Mouse (Mus musculus) midbrain, embryonic 15.5 days (tissue): ENCODE results near the gene Syndig1l. TPM values are rescaled to one million over a fixed set of nuclear protein-coding genes. Genes with fewer than 3 reads are reported as not detected.

Experiments
- ATAC-seq: fragments of 200-750 bp; cut with Nextera tagmentation; replicated peaks from 2 replicates; pipeline ENCODE4 v1.8.0; 2017; ENCODE audit warnings: moderate TSS enrichment
- H3K27ac ChIP-seq: fragments of 300-500 bp; sonication (generic); 2 replicates; pipeline ENCODE4 v1.5.1; 2015; ENCODE audit warnings: mild to moderate bottlenecking, inconsistent platforms
- H3K27me3 ChIP-seq: fragments of 300-500 bp; sonication (generic); replicated peaks from 2 replicates; pipeline ENCODE4 v1.6.1; 2015; ENCODE audit warnings: inconsistent platforms
- H3K36me3 ChIP-seq: fragments of 300-500 bp; sonication (generic); replicated peaks from 2 replicates; pipeline ENCODE4 v1.6.1; 2015; ENCODE audit warnings: inconsistent platforms
- H3K4me1 ChIP-seq: fragments of 300-500 bp; sonication (generic); 2 replicates; pipeline ENCODE4 v1.6.1; 2015; ENCODE audit warnings: inconsistent platforms
- H3K4me2 ChIP-seq: fragments of 300-500 bp; sonication (generic); 2 replicates; pipeline ENCODE4 v1.6.1; 2015; ENCODE audit warnings: inconsistent platforms, mild to moderate bottlenecking, moderate library complexity
- H3K4me3 ChIP-seq: fragments of 300-500 bp; sonication (generic); 2 replicates; pipeline ENCODE4 v1.5.1; 2015; ENCODE audit warnings: mild to moderate bottlenecking, inconsistent platforms
- H3K9ac ChIP-seq: fragments of 300-500 bp; sonication (generic); 2 replicates; pipeline ENCODE4 v1.6.1; 2015; ENCODE audit warnings: mild to moderate bottlenecking, inconsistent platforms
- H3K9me3 ChIP-seq: fragments of 300-500 bp; sonication (generic); 2 replicates; pipeline ENCODE4 v1.6.1; 2016; ENCODE audit warnings: inconsistent platforms
- WGBS: fragments of 180-500 bp; shearing (Covaris S2); methylation state at CpG from one replicate; pipeline ENCODE4 v1.1.7; 2015; ENCODE audit warnings: mixed read lengths; 5-methylcytosine and 5-hydroxymethylcytosine counted together
- polyA plus RNA-seq: library from polyadenylated mRNA; unstranded; fragments of >200 nt; fragmentation: Nextera tagmentation; extraction: Ambion mirVana; gene quantifications from 2 replicates; pipeline ENCODE4 v1.2.1, GENCODE M21; 2015

Gene Syndig1l
- polyA plus RNA-seq, 1 experiment from 2014 or later, result 12.9 TPM

- H3K36me3 ChIP-seq, result no peaks in the 10 kb centered on the region
- H3K4me2 ChIP-seq, result no peak overlapping the region
- H3K27me3 ChIP-seq, result no peaks in the 10 kb centered on the region; the same call in 1 of the 2 replicates
- H3K4me3 ChIP-seq, result no peak overlapping the region
- no peak overlapping the region for H3K9ac ChIP-seq
- no peaks in the 10 kb centered on the region for H3K4me1 ChIP-seq
- no peaks in the 10 kb centered on the region for H3K9me3 ChIP-seq
- no peak overlapping the region for H3K27ac ChIP-seq
- ATAC-seq, result no peak; the same call in 1 of the 2 replicates
- 9% methylated on average over 3 of the region's 3 CpGs for WGBS
These were observed 44.7 kb downstream of the Syndig1l start for GRCm38 (mm10) chr12:84653912-84654311.

DNA sequence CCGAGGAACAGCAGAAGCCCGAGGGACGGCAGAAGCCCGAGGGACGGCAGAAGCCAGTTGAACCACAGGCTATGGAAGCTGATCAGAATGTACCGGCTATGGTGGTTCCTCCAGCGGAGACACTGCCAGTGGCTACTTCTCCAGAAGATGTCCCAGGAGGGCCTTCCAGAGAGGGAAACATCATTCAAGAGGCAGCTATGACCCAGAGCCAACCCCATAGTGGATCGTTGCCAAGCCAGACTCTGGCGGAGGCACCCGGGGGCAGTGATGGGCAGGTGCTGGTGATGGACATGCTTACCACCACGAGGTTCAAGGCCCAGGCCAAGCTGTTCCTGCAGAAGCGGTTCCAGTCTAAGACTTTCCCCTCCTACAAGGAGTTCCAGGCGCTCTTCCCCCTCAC, 48.4 kb downstream of the Syndig1l start:
- no peak for ATAC-seq
- Histone ChIP-seq H3K27ac (no peak overlapping the region), H3K36me3 (no peaks in the 10 kb centered on the region), H3K9me3 (no peaks in the 10 kb centered on the region), H3K27me3 (no peaks in the 10 kb centered on the region; the same call in 1 of the 2 replicates), H3K4me2 (no peak overlapping the region), H3K4me3 (no peak overlapping the region), H3K9ac (no peak overlapping the region), H3K4me1 (no peaks in the 10 kb centered on the region)
- 87% methylated on average over 13 of the region's 13 CpGs for WGBS

DNA sequence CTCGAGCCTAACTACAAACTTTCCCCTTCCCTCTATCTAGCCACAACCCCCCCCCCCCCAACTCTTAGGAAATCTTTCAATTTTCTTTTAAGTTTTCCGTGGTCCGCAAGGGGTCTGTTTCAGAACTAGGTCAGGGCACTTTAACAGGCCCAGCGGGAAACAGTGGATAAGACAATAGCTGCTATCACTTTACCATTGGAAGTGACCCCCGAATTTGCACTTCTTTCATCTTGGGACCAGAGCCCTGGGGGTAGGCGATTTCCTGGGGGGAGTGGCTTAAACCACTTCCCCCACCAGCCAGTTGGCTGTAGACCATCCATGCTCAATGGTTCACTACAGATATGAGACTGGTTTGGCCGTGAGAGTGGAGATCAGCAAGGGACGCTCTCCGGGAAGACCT, 58.0 kb downstream of the Syndig1l start, which contains the start of gene Vrtn:
Gene Vrtn, plus strand, starts transcription at position 366 of the 400 bp plus-strand sequence.
- H3K36me3 ChIP-seq, result no peaks in the 10 kb centered on the region
- H3K27ac ChIP-seq, result no peak within 1 kb of the TSS
- no peak within 1 kb of the TSS for H3K4me3 ChIP-seq
- no peak for ATAC-seq
- H3K27me3 ChIP-seq, result peaks cover 45% of the 10 kb centered on the region
- no peak within 1 kb of the TSS for H3K9ac ChIP-seq
- 9% methylated on average over 9 of the region's 9 CpGs for WGBS
- H3K4me2 ChIP-seq, result no peak within 1 kb of the TSS
- peaks cover 7% of the 10 kb centered on the region; the same call in 1 of the 2 replicates for H3K4me1 ChIP-seq
- no peaks in the 10 kb centered on the region for H3K9me3 ChIP-seq

- ATAC-seq, result no peak
- H3K4me2 ChIP-seq, result no peak overlapping the region
- no peaks in the 10 kb centered on the region for H3K36me3 ChIP-seq
- H3K9ac ChIP-seq, result no peak overlapping the region
- H3K9me3 ChIP-seq, result no peaks in the 10 kb centered on the region
- 9% methylated on average over 6 of the region's 6 CpGs for WGBS
- no peak overlapping the region for H3K4me3 ChIP-seq
- H3K27ac ChIP-seq, result no peak overlapping the region
- peaks cover 7% of the 10 kb centered on the region; the same call in 1 of the 2 replicates for H3K4me1 ChIP-seq
- H3K27me3 ChIP-seq, result peaks cover 45% of the 10 kb centered on the region
These were observed 58.4 kb downstream of the Syndig1l start for GRCm38 (mm10) chr12:84640253-84640652.

GRCm38 (mm10) chr12:84631867-84632266, 66.8 kb downstream of the Syndig1l start:
- WGBS, result 76% methylated on average over 3 of the region's 3 CpGs
- Histone ChIP-seq H3K36me3 (no peaks in the 10 kb centered on the region), H3K4me3 (no peak overlapping the region), H3K9ac (no peak overlapping the region), H3K9me3 (no peaks in the 10 kb centered on the region), H3K27ac (no peak overlapping the region), H3K4me1 (no peaks in the 10 kb centered on the region), H3K27me3 (no peaks in the 10 kb centered on the region), H3K4me2 (no peak overlapping the region)
- no peak for ATAC-seq

Other genes with a start within 250 kb of the Syndig1l start
- 29.7 and 30.8 TPM in 2 replicates for gene Aldh6a1, start 247.8 kb downstream of the Syndig1l start, polyA plus RNA-seq
- 33.7 and 35.1 TPM in 2 replicates for gene Lin52, start 247.4 kb downstream of the Syndig1l start, polyA plus RNA-seq
- gene Vsx2, start 129.1 kb downstream of the Syndig1l start, polyA plus RNA-seq, result 1.5 and 1.7 TPM in 2 replicates
- gene Abcd4, start 81.4 kb downstream of the Syndig1l start, polyA plus RNA-seq, result 13.5 and 15.6 TPM in 2 replicates
- 0.09 TPM in 1 of 2 replicates, not detected in the other for gene Vrtn, start 57.8 kb downstream of the Syndig1l start, polyA plus RNA-seq
- gene Npc2, start 74.3 kb upstream of the Syndig1l start, polyA plus RNA-seq, result 58.3 and 59.9 TPM in 2 replicates
- gene Isca2, start 74.4 kb upstream of the Syndig1l start, polyA plus RNA-seq, result 134 and 139 TPM in 2 replicates
- gene Ltbp2, start 177.7 kb upstream of the Syndig1l start, polyA plus RNA-seq, result 0.25 and 0.32 TPM in 2 replicates